Comparison of ENCODE assay signal across 32 mouse cellular contexts in the genomic region with DNA sequence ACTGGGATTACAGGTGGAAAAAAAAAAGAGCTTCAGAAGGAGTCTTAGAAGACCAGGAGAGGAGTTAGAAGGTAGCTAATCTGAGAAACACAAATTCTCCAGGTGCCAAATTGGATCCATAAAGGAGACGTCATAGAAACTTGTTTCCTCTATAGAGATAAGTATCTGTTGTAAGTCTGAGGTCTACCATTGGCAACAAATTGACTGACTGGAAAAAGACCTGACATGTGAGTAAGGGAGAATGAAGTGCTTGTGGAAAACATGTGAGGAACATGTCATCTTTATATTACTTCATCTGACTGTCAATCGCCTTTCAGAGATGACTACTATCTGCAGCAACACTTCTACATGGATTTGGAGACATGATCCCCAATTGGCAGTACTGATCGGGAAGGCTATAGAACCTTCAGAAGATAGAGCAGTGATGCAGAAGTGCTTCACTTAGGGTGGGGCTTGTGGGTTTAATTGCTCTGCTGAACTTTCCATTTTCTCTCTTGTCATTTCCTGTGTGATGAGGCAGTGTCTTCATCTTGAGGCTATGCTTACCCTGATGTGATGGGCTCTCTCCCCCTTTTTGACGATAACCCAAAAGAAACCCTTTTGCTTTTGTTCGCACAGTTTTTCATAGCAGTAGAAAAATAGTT. TPM values are rescaled to one million over a fixed set of nuclear protein-coding genes. Genes with fewer than 3 reads are reported as not detected.
DNase-seq lines count a peak whose midpoint lies in the region; ATAC-seq lines count a peak whose summit lies in the region.
"Had no signal": no experiment of that assay in that cellular context is flagged by ENCODE, and none has a peak within 500 bp of the region (broad histone marks: within the 10 kb centered on the region; RNA-seq: fewer than 3 reads in every experiment).

No protein-coding gene starts in this region.

- peak; percentile 4 for DNase-seq in spleen, adult 12 weeks (ENCODE audit: low spot score)
- no peak for DNase-seq in spleen, adult 18-20 months
- DNase-seq in B cell, adult 2 months: peak; percentile 28 to 40
- no peak for DNase-seq in adipocyte (ENCODE audit: low spot score)
- DNase-seq in frontal cortex, postnatal 10 days (ENCODE audit: low spot score in 2 of 2): no peak
- no peak for DNase-seq in layer of hippocampus, adult 11-12 months (ENCODE audit: low spot score)
- DNase-seq: adrenal gland, postnatal 25 days; cerebellum, adult 9-10 months; heart, adult 11 months; heart, postnatal 10 days; kidney, postnatal 4 days; layer of hippocampus, adult 9-11 months; lung, adult 18-20 months; lung, postnatal 10 days had no signal

- ATAC-seq in activated CD4-positive, CD25-positive, alpha-beta regulatory T cell, adult 4 months: peak; percentile 95
- peak; percentile 46; the same call in 1 of the 2 replicates for ATAC-seq in megakaryocyte progenitor cell, adult 5-6 weeks (replicated peaks; ENCODE audit: poor library complexity)
- ATAC-seq: hindbrain, embryonic 16.5 days; intestine, postnatal 0 days; liver, embryonic 12.5 days; midbrain, embryonic 13.5 days had no signal

RNA-seq across cellular contexts. Expression of gene Dthd1, which starts 22.6 kb away (rescaled TPM):
- polyA plus RNA-seq in activated CD4-positive, CD25-positive, alpha-beta regulatory T cell, adult 4 months (2017; shearing (Covaris generic)): not detected
- 0.15 TPM in 1 of 2 replicates, not detected in the other for total RNA-seq in megakaryocyte progenitor cell, adult 5-6 weeks (2015)
- total RNA-seq in megakaryocyte progenitor cell, adult 5-6 weeks (2017): not detected in 2 replicates
- total RNA-seq: adrenal gland, postnatal 25 days; gastrocnemius, adult 8-10 months; heart, postnatal 10 days; left cerebral cortex, adult 18-20 months; left cerebral cortex, postnatal 25 days; MEL had no signal
- polyA plus RNA-seq: brain, embryonic 14.5 days; embryonic facial prominence, embryonic 11.5 days; forebrain, embryonic 10.5 days; hindbrain, embryonic 10.5 days; hindbrain, embryonic 16.5 days; intestine, postnatal 0 days; kidney, embryonic 15.5 days; limb, embryonic 13.5 days; liver, embryonic 12.5 days; midbrain, embryonic 13.5 days; neural tube, embryonic 13.5 days; stomach, embryonic 14.5 days had no signal

RNA-seq across cellular contexts. Expression of gene Arap2, which starts 25.1 kb away (rescaled TPM):
- 10 to 100 TPM; 19.5 to 27.0 TPM for polyA plus RNA-seq in activated CD4-positive, CD25-positive, alpha-beta regulatory T cell, adult 4 months (2017; shearing (Covaris generic))
- total RNA-seq in megakaryocyte progenitor cell, adult 5-6 weeks (2015): 37.3 and 45.4 TPM in 2 replicates
- 29.0 and 36.1 TPM in 2 replicates for total RNA-seq in megakaryocyte progenitor cell, adult 5-6 weeks (2017)
- total RNA-seq: MEL had no signal

Comparison
In these comparisons a context has a peak if more than half of its experiments do, and no peak if none do; other contexts are left out.
1. DNase-seq: peak in spleen, adult 12 weeks (single experiment) and B cell, adult 2 months (2 of 2); none in spleen, adult 18-20 months (0 of 2), adipocyte (single experiment), frontal cortex, postnatal 10 days (0 of 2) and layer of hippocampus, adult 11-12 months (single experiment).